Mouse (Mus musculus) right cerebral cortex, postnatal 25 days (tissue): ENCODE measurements around the gene Kcnd2.

Source experiments
- DNase-seq: peaks from one replicate; pipeline ENCODE4 v3.0.0; 2022

Gene Kcnd2

DNA sequence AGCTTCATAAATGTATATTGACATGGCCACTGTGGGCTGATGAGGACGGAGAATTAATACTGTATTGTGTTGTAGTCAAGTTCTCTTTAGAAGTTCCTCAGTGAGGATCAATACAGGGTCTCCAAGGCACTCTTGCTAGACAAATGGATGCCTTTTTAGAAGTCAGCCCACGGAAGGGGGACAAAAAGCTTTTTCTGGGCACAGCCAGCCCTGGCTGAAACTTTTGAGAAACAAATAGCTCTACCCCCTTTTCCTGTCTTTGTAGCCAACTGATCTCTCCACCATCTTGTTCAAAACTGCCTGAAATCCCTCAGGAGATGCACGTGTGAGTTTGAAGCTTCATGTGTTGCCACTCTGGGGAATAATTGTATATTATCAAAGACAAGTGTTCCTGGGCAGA lies 482.3 kb downstream of the Kcnd2 start:
- DNase-seq: no peak

DNA sequence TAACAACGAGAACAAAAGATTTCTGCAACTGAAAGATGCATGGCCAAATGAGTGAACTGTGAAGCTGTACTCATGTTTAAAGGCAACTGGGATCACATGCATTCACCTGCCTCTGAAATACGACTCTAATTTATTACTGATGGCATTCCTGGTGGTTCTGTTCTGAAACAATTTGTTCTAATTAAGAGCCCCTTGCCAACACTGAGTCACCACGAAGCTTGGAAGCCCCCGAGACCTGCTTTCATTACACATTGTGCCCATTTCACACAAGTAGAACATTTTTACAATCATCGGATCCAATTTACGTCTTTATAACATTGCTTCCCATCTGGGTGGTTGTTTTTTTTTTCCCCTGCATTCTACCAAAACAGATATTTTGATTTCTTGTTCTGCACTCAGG lies 485.8 kb downstream of the Kcnd2 start:
- DNase-seq: no peak

DNA sequence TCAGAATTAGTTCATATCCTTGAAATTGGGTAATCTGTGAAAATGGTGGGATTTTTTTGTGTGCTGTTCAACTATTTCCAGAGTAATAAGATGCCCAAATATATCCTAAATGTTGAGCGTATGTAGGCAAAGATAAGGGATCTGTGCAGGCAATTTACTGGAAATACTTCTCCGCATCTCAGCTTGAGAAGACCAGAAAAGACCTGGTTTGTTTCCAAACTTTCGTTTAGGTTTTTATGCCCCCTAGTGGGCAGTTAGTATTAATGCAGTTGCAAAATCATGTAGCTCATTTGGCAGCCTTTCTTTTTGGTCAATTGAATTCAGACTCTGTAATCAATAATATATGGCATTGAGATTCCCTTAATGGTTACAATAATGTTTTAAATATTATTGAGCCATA lies 493.9 kb downstream of the Kcnd2 start:
- no peak for DNase-seq

- DNase-seq: no peak
These were observed 503.8 kb downstream of the Kcnd2 start for GRCm38 (mm10) chr6:21719121-21719520.

DNA sequence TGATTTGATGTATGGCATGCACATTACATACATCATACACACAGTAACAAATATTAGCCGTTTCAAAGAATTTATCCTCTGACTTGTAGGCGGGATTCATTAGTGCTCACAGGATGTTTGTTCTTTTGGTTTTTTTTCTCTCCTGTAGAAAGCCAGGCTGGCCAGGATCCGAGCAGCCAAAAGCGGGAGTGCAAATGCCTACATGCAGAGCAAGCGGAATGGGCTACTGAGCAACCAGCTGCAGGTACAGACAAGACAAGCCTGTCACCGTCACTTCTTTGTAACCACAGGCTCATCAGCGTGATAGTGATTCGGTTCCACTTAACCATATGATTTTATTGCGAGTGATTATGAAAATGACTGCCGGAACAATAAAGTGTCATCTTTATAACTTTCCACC lies 506.9 kb downstream of the Kcnd2 start:
- DNase-seq: no peak

DNA sequence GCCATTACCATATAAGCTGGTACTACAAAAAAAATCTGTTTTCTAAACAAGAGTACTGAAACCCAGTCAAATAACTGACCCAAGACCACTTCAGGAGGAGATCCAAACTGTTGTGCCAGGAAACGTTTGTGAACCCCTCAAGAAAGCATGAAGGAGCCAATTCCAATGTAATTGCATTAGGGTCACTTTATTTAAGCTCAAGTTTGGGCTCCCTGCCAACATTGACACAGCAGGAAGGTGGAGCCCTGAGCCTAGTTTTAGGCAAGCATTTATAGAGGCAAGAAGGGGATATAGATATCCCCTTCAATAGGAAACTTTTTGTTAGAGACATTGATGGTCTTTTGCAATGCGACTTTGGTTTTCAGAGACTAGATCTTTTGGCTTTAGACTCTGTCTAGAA lies 525.3 kb downstream of the Kcnd2 start:
- DNase-seq: no peak

- DNase-seq: no peak
These were observed 529.4 kb downstream of the Kcnd2 start for GRCm38 (mm10) chr6:21744615-21745266.

- DNase-seq: no peak
These were observed 532.2 kb downstream of the Kcnd2 start for GRCm38 (mm10) chr6:21747536-21747935.

DNA sequence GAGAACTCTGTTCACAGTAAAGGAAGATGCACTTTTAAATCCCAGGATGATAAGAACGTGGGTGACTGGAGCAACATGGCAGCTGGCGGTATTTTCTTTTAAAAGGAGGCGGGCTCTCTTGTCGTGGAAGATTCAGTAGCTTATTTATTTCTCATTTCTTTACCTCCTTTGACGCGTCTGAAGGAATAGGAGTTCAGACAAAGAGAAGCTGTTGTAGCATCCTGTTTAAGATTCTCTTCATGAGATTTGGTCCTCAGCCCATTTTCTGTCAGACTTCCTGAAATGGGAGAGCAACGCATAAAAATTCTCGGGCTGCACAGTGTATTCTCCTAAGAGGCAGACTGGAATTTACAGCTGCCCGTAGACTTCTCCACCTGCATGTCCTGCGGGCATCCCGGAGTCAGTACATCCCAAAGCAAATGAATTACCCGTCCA lies 552.5 kb downstream of the Kcnd2 start:
- DNase-seq: no peak

DNA sequence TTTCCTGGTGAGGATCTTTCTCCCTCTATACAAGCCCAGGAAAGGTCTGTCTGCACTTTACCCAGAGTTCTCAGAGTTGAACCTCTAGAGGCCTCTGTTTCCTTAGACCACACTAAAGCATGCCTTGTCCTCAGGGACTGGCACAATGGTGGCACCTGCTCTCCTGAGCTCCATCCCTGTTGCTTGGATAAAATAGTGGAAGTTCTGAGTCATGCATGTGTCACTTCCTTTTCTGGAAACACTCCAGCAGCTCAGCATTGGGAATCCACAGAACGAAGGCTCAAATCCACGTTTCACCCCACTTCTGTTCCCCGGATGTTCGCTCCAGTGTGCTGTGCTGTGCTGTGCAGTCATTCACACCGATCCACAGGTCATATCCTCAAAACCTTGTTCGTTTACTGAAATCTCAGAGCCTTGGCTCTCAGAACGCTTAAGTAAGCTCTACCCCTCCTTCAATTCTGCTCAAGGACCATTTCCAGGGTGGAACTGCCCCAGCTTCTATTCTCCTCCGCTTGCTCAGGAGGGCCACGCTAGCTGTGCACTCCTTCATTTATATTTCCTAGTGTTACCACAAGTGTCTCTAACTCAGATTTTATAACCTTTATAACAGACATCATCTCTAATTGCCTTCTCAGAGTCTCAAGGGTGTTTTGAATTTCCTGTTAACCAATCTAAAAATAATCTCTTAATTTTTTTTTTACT lies 553.6 kb downstream of the Kcnd2 start:
- DNase-seq: no peak

DNA sequence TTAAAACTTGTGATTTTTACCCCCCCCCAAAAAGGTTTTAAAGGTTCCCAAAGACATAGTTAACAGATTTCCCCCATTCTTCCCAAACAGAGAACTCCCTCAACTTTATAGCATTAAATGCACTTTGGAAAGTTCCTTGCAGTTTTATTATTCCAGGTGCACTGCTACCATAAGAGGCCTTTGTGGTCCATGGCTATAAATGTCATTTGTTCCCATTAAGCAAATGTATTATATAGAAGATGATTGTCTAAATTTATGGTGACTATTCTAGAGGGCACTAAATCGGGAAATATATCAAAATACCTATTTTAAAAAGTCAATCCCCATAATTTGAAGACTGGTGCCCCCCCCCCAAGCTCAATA lies 554.1 kb downstream of the Kcnd2 start:
- no peak for DNase-seq

- DNase-seq: no peak
These were observed 559.1 kb downstream of the Kcnd2 start for GRCm38 (mm10) chr6:21774213-21774916.
